Mouse (Mus musculus) limb, embryonic 14.5 days (tissue): ENCODE measurements at regions not wholly inside any gene's neighbourhood (a gene's known extent, or its start where the extent isn't known, plus 50 kb on each side); places are given as distances from the start of the nearest gene placed in this dataset.

Experiments used
- ATAC-seq: fragments of 200-750 bp; cut with Nextera tagmentation; 2 replicates; pipeline ENCODE4 v1.8.0; 2017; ENCODE audit warnings: low read depth, moderate number of reproducible peaks, moderate TSS enrichment; ENCODE audit not compliant: low FRiP score
- DNase-seq: peaks from one replicate; pipeline ENCODE4 v3.0.0-alpha.2; 2015; ENCODE audit warnings: low spot score
- H3K27ac ChIP-seq: fragments of 300-500 bp; sonication (generic); replicated peaks from 2 replicates; pipeline ENCODE4 v1.5.1; 2014; ENCODE audit warnings: low read depth, mild to moderate bottlenecking, low read length, moderate library complexity, mixed read lengths
- H3K27me3 ChIP-seq: fragments of 300-500 bp; sonication (generic); 2 replicates; pipeline ENCODE4 v1.6.1; 2014; ENCODE audit warnings: low read length, mixed read lengths; ENCODE audit not compliant: control insufficient read depth, insufficient read depth
- H3K36me3 ChIP-seq: fragments of 300-500 bp; sonication (generic); 2 replicates; pipeline ENCODE4 v1.6.1; 2014; ENCODE audit warnings: mild to moderate bottlenecking, low read length, moderate library complexity, mixed read lengths; ENCODE audit not compliant: control insufficient read depth, insufficient read depth
- H3K4me1 ChIP-seq: fragments of 300-500 bp; sonication (generic); 2 replicates; pipeline ENCODE4 v1.6.1; 2014; ENCODE audit warnings: antibody characterized with exemption, low read length, mixed read lengths; ENCODE audit not compliant: control insufficient read depth, insufficient read depth
- H3K4me2 ChIP-seq: fragments of 300-500 bp; sonication (generic); replicated peaks from 2 replicates; pipeline ENCODE4 v1.6.1; 2014; ENCODE audit warnings: low read depth, mild to moderate bottlenecking, low read length, moderate library complexity; ENCODE audit not compliant: severe bottlenecking
- H3K4me3 ChIP-seq: fragments of 300-500 bp; sonication (generic); replicated peaks from 2 replicates; pipeline ENCODE4 v1.5.1; 2014; ENCODE audit warnings: low read length
- H3K9ac ChIP-seq: fragments of 300-500 bp; sonication (generic); 2 replicates; pipeline ENCODE4 v1.6.1; 2014; ENCODE audit warnings: mild to moderate bottlenecking, low read depth, low read length, moderate library complexity; ENCODE audit not compliant: severe bottlenecking
- H3K9me3 ChIP-seq: fragments of 300-500 bp; sonication (generic); 2 replicates; pipeline ENCODE4 v1.6.1; 2016; ENCODE audit warnings: low read length; ENCODE audit not compliant: control insufficient read depth
- POLR2A ChIP-seq: fragments of 200-500 bp; IDR thresholded peaks from 2 replicates; pipeline ENCODE4 v1.8.0; 2012; ENCODE audit warnings: inconsistent platforms, mild to moderate bottlenecking, moderate library complexity, borderline replicate concordance; ENCODE audit not compliant: insufficient read depth, insufficient read length; ENCODE audit errors: extremely low read depth
- WGBS: fragments of 180-500 bp; shearing (Covaris S2); extraction: QIAGEN DNeasy Blood & Tissue Kit; methylation state at CpG from one replicate; pipeline ENCODE4 v1.1.7; 2014; 5-methylcytosine and 5-hydroxymethylcytosine counted together

DNA sequence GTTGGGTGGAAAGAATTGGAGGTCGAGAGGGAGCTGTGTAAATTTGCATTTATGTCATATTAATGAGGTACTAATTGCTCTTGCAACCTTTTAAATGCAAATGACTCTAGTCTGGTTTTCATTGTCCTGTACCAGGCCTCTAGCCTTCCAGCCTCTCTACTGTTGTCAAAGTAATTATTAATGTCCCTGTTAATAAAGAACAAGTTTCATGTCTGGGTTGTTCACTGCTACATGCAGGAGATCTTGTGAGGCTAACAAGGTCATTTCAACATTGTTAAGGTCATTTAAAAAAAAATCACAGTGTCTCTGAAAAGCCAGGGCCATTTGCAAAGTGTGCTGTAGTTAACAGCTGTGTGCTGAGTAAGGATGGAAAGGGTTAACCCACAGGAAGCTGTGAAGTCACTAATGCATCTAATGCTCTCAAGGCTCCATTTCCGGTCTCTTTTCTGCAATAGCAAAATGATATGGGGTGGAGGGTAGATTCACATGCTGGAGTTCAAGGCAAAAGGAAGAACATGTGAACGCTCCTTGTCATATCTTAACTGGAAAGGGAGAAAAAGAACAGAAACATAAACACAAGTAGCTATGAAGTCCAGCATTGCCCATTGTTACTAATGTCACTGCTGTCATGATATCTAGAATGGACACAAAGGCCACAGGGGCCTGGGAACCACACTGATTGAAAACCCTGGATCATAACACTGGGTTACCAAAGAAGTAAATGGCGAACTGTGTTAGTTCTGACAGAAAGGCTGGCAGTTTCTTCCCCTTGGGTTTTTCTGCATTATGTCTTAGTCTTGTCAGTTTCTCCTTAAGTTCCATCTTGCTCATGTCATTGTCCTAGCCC, 197.5 kb upstream of the Id2 start:
- no peak overlapping the region for H3K27ac ChIP-seq
- no peaks in the 10 kb centered on the region for H3K27me3 ChIP-seq
- ATAC-seq (no peak), DNase-seq (no peak)
- no peaks in the 10 kb centered on the region for H3K9me3 ChIP-seq
- no peaks in the 10 kb centered on the region for H3K4me1 ChIP-seq
- H3K9ac ChIP-seq = no peak overlapping the region
- no peak for TF ChIP-seq POLR2A
- H3K4me3 ChIP-seq = no peak overlapping the region
- no peak overlapping the region for H3K4me2 ChIP-seq
- H3K36me3 ChIP-seq = no peaks in the 10 kb centered on the region
- WGBS = 51% methylated on average over 4 of the region's 4 CpGs

- Histone ChIP-seq H3K4me2 (no peak overlapping the region), H3K9ac (no peak overlapping the region), H3K27ac (no peak overlapping the region), H3K4me1 (no peaks in the 10 kb centered on the region), H3K36me3 (no peaks in the 10 kb centered on the region), H3K4me3 (no peak overlapping the region), H3K9me3 (no peaks in the 10 kb centered on the region), H3K27me3 (no peaks in the 10 kb centered on the region)
- no peak for DNase-seq
- 19% methylated on average over 6 of the region's 6 CpGs for whole genome bisulfite sequencing
- no peak for TF ChIP-seq POLR2A
- ATAC-seq = no peak
Measured at GRCm38 (mm10) chr12:25293470-25294178, 196.7 kb upstream of the Id2 start.

DNA sequence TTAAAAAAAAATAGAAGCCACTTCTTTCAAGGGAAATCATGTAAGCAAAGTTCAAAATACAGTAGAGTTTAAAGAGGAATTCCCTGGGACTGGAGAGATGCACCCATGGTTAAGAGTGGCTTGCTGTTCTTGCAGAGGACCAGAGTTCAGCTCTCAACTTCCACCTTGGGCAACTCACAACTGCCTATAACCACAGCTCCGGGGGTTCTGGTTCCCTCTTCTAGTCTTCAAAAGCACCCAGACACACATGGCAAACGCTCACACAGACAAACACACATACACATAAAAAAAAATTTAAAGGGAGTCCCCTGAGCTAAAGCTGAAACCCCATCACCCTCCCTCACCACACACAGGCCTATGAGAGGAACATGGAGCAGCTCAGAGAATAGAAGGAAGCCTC, 192.4 kb upstream of the Id2 start:
- TF ChIP-seq POLR2A = no peak
- no peaks in the 10 kb centered on the region for H3K36me3 ChIP-seq
- no peak overlapping the region for H3K9ac ChIP-seq
- no peak for DNase-seq
- no peak overlapping the region for H3K27ac ChIP-seq
- no peaks in the 10 kb centered on the region for H3K27me3 ChIP-seq
- no peak overlapping the region for H3K4me2 ChIP-seq
- 78% methylated on average over 2 of the region's 2 CpGs for WGBS
- no peaks in the 10 kb centered on the region for H3K9me3 ChIP-seq
- H3K4me3 ChIP-seq = no peak overlapping the region
- ATAC-seq = no peak
- H3K4me1 ChIP-seq = no peaks in the 10 kb centered on the region

- no peaks in the 10 kb centered on the region for H3K27me3 ChIP-seq
- 88% methylated on average over 3 of the region's 3 CpGs for WGBS
- H3K4me2 ChIP-seq = no peak overlapping the region
- TF ChIP-seq POLR2A = no peak
- no peaks in the 10 kb centered on the region for H3K9me3 ChIP-seq
- no peaks in the 10 kb centered on the region for H3K4me1 ChIP-seq
- ATAC-seq = no peak
- no peak overlapping the region for H3K9ac ChIP-seq
- H3K36me3 ChIP-seq = no peaks in the 10 kb centered on the region
- H3K27ac ChIP-seq = no peak overlapping the region
- no peak overlapping the region for H3K4me3 ChIP-seq
- no peak for DNase-seq
Measured at GRCm38 (mm10) chr12:25283808-25284207, 186.9 kb upstream of the Id2 start.

DNA sequence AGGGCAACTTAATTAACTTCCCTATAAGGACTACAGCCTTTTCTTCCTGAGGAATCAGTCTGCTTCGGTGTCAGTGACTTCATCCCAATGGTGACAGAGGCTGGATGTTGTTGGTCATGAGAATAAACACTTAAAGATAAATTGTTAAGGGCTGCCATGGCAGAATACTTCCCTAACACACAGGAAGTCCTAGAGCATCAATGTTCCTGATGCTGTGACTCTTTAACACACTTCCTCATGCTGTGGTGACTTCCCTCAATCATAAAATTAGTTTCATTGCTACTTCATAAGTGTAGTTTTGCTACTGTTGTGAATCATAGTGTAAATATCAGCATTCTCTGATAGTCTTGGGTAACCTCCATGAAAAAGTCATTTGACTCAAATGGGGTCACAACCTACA, 184.5 kb upstream of the Id2 start:
- H3K9me3 ChIP-seq = no peaks in the 10 kb centered on the region
- H3K4me3 ChIP-seq = no peak overlapping the region
- DNase-seq (no peak), ATAC-seq (no peak)
- no peak for TF ChIP-seq POLR2A
- H3K27ac ChIP-seq = no peak overlapping the region
- H3K4me1 ChIP-seq = no peaks in the 10 kb centered on the region
- no peak overlapping the region for H3K9ac ChIP-seq
- H3K36me3 ChIP-seq = no peaks in the 10 kb centered on the region
- WGBS = 91% methylated on average over 1 of the region's 1 CpGs
- no peak overlapping the region for H3K4me2 ChIP-seq
- H3K27me3 ChIP-seq = no peaks in the 10 kb centered on the region
